Mouse (Mus musculus): ENCODE results near the gene Tsacc.
"Not testable (repeated sequence)": the region's sequence is repeated elsewhere in the genome, so short reads cannot be mapped to it uniquely, and the experiment has no call there.

Tsacc gene

DNA sequence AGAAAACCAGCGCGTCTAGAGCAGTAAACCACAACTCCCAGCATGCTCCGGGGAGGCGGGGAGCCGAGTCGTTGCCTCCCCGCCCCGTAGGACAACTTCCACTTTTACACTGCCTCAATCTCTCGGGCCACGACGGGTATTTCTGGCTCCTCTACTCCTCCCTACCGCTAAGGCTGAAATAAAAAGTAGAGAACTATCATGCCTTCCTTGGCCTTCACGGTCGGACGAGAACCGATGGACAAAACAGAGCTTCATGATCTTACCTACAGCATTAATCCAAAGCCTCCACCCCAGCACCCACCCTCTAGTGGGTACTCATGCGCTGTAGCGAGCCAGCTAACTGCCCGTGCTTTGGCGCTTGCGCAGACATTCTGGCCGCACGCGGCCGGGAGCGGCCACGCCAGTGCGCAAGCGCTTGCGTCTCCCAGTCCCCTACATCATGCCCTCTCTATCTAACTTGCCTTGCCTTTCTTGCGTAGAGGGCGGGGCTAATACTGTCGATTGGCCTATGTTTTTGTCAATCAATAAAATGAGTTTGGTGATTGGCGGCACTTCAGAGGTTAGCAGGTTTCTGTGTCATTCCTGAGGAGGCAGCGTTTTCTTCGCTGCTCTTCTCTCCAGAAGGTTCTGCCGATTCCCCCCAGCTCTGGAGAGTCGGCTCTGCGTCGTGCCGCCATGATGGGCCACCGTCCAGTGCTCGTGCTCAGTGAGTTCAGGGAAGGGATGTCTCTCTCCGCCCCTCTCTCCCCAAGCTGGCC is at the start of gene Tsacc, which contains the start of gene Cct3:
Gene Tsacc (minus strand): TSS at position 439 of the 758 bp plus-strand sequence.
Gene Cct3 (plus strand): TSS at position 556 of the 758 bp plus-strand sequence.
- peak; percentile 97 for DNase-seq (ENCODE audit: low read depth, low spot score)

DNA sequence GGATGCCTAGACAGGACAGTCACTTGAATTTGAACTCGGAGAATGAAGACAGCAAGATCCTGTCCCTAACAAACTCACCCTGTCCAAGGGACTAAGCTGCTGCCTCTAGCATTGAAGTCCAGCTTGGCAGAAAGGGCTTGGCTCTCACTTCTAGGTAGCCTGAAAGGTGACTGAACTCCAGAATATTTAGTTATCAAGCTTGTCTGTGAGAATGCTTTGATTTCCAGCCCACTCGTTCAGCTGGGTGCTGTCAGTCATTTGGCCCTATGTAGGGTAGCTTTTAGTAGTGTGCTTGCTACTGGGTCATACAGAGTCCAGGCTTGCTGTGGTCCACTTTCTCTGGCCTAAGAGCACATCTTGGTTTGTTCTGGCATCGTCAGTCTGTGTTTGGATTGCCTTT is 42.2 kb upstream of the Tsacc start:
- no peak for DNase-seq (ENCODE audit: low read depth, low spot score)

DNA sequence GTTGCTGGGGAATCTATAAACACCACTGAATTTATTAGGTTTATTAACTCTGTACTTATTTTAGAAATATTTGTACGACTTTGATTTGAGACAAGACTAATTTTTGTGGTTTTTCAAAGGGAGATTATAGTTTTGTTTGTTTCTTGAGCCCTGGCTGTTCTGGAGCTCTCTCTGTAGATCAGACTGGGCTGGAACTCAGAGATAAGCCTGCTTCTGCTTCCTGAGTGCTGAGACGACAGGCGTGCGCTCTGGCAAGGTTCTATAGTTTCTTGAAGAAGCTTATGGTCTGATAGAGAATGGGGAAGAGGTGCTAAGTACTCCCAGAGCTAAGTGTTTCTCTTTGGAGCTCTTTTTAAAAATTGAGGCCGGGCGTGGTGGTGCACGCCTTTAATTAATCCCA is 41.5 kb upstream of the Tsacc start:
- peak; percentile 66 for DNase-seq (ENCODE audit: low read depth, low spot score)

- DNase-seq (ENCODE audit: low read depth, low spot score): peak; percentile 53
Measured at GRCm38 (mm10) chr3:88337367-88338020, 40.7 kb upstream of the Tsacc start.

DNA sequence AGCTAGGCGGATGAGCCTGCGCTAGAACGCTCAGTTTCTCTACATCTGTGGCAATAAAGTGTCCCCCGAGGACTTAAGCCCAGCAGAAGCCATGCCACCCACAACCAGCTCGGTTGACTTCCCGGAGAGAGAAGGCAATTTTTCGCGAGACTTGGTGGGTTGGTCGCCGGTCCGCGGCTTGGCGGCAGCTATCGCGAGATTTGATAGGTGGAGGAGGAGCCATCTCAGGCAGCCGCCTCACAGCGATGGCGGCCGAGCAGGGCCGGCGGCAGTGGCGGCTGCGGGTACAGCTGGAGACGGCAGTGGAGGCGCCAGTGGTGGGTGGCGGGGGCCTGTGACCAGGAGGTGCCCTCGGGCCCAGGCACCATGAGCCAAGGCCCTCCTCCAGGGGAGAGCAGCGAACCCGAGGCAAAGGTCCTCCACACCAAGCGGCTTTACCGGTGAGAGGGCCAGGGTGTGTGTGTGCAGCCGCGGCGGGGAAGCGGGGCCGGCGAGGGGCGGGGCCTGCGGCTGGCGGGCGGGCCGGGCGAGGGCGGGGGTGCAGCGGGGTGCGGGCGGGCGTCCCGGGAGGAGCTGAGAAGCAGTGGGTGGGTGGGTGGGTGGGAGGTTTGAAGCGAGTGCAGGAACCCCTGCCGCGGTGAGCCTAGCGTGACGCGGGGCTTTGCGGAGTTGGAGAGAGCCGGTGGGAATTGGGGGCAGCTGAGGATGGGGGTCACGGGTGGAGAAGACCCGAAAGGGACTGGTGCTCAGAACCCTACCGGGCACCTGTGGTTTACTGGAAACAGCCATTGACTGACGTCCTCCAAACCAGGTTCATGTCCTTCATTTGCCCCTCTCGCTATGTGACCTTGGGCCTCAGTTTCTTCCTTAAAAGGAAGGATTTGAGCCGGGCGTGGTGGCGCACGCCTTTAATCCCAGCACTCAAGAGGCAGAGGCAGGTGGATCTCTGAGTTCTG is 39.5 kb upstream of the Tsacc start, which contains the start of the genes Tmem79 and Smg5:
Gene Tmem79 (minus strand): TSS at position 91 of the 956 bp plus-strand sequence.
Gene Smg5 (plus strand): TSS at position 203 of the 956 bp plus-strand sequence.
- DNase-seq (ENCODE audit: low read depth, low spot score): peak; percentile 94

DNA sequence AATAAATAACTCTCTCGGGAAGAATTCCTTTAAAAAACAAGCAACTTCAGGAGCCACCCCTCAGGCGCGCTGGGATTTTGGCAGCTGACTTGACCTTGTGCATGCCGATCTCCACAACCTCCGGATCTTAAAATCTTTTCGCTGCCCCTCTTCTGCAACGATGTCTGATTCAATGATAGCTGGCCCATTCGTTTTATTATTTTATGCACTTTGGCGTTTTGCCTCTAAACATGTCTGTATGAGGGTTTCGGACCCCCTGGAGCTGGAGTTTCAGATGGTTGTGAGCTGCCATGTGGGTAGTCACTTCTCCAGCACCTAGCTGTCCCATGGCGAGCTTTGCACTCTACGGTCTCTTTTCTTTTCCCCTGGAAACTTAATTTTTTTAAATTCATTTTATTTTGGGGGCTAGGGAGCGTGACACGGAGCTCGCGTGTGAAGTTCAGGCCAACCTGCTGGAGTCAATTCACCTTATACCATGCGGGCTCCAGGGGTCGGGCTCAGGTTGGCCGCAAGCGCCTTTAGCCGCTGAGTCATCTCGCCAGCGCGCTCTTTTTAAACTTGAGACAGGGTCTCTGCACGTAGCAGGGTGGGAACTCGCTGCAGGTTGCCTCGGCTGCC is 38.7 kb upstream of the Tsacc start:
- DNase-seq (ENCODE audit: low read depth, low spot score): no peak

- DNase-seq (ENCODE audit: low read depth, low spot score): no peak
Measured at GRCm38 (mm10) chr3:88334902-88335435, 38.2 kb upstream of the Tsacc start.

DNA sequence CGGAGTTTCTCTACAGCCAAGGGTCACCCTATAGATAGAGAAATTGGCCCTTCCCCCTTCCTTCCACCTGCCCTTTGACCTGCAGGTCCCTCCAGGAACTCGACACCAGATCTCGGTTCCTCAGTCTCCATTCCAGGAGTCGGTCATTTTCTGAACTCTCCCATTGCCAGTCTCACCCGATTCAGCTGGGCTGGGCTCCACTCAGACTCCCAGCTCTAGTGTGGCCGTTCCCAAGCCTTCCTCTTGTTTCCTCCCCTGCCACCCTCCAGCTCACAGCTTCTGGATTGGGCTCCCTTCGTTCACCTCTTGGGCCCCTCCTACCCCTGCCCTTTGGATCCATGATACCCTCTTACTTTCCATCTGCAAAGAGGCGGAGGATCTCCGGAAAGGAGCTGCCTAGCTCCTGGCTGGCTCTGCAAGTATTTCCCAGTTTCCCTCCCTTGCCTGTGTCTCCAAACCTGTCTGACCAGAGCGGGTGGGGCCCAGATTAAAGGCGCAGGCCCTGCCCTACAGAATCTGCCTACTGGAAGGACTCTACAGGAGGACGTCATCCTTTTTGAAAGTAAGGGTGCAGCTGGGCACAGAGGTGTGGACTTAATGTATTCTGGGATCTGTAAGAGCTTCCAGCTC is 37.3 kb upstream of the Tsacc start:
- DNase-seq (ENCODE audit: low read depth, low spot score): no peak

DNA sequence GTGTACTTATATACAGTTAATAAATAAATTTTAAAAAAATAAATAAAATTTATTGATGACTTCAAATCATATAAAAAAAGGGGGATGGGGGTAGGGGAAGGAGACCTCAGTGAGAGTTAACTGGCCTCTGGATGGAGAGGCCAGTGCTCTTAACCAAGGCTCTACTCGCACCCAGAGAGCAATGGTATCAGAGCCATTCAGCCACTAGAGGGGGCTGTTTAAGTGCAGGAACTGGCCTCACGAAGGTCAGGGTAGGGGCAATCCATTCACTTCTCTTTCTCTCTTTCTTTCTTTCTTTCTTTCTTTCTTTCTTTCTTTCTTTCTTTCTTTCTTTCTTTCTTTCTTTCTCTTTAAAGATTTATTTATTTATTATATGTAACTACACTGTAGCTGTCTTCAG is 34.5 kb upstream of the Tsacc start:
- DNase-seq (ENCODE audit: low read depth, low spot score): peak; percentile 64

DNA sequence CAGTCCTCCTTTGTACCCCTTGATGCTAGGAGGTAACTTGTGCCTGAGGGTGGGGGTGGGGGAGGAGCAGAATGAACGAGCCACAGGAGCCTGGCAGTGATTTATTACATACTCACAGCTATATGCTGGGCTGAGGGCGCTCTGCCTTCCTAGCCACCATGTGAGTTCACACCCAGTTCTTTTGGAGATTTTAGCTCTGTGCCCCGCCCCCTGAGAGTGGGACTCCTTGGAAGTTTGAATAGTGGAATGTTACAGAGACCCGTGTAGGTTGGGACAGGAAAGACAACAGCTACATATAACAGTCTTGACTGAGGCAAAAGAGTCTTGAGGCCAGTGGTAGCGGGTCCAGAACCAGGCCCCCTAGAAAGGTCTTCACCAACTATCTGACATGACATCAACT is 32.2 kb upstream of the Tsacc start:
- no peak for DNase-seq (ENCODE audit: low read depth, low spot score)

DNA sequence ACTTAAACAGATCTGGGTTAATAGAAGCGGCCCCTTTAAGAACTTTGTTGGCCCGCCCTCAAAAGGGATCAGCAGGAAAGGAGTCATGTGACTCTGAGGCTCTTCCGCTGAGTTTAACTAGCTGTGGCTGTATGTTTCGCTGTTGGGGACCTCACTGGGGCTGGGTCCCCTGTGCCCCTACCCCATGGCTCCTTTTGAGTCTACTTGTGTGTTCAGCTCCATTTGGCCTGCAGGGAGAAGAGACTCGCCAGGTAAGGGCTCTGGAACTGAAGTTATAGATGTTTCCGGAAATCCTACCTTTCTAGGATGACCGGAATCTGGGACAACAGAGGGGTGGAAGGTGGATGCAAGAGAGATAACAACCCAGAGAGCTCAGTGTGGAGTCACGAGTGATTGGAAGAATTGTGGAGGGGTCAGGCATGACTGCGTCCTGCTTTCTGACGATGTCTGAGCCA is 28.2 kb upstream of the Tsacc start, which contains the start of gene Glmp:
Gene Glmp (plus strand): TSS at position 73 of the 455 bp plus-strand sequence.
- DNase-seq (ENCODE audit: low read depth, low spot score): no peak

DNA sequence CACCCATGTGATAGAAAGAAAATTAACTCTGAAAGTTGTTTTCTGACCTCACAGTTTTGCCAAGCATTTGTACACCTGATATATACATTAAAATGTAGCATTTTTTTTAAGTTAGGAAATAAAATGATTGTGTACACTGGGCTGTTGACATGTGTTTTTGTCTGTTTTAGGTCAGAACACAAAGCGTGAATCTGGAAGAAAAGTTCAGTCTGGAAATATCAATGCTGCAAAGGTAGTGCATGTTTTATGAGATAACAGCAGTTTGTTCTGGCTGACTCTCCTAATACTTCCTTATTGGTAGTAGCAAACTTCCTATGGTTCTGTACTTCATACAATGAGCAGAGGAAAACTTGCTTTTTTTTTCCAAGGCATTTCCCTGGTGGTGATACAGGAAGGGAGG is 2.4 kb upstream of the Tsacc start:
- DNase-seq (ENCODE audit: low read depth, low spot score): no peak

DNA sequence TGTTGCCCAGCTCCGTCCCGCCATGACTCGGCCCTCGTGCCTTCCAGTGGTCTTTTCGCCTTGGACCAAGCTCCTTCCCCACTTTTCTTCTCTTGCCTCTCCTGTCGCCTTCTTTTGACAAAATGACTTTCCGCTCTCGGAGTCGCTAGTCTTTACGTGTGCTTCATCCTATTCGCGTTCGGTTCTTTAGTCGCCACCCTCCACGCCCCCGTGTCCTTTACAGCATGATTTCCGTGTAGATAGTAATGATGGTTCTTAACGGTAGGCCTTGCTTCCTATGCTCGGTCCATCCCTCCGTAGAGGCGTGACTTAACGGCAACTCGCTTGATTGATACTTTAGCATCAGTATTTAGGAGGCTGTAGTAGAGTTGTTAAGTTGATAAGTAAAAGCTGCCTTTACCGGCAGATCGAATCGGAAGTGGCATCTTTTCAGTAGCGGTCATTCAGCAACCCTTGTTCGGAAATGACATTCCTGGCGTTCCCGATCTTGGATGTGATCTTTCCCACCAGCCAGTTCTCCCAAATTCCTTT is 587 bp upstream of the Tsacc start:
- peak; percentile 45 for DNase-seq (ENCODE audit: low read depth, low spot score)

DNA sequence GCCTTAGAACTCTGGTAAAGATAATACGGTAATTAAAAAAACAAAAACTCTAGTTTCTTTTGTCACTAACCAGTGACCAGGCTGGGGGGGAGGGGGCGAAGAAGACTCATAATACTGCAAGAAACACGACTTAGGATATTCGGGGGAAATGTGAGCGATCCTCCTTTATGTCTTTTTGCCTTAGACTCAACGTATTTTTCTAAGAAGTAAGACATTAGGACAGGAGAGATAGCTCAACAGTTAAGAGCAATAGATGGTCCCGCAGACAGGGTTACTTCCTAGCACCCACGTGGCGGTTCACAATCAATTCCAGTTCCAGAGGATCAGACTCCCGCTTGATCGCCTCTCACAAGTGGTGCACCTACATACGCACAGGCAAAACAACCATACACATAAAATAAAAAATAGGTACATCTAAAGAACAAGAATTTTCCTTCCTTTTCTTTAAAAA is 664 bp downstream of the Tsacc start:
- DNase-seq (ENCODE audit: low read depth, low spot score): no peak

DNA sequence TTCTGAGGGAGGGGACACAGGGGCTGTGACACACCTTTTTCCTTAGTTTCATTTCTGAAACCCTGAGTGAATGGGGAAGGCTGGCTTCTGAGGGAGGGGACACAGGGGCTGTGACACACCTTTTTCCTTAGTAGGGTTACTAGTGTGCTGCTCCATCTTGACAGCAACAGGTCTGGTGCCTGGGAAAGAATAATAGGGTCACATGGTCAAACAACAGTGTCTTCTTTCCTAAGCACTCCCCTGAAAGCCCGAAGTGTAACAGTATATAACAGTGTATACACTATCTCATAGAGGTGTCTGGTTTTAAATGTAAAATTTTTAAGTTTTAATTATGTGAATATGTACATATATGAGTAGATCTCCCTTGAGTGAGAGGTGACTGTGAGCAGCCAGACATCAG is 1.5 kb downstream of the Tsacc start:
- DNase-seq (ENCODE audit: low read depth, low spot score): not testable (repeated sequence)

DNA sequence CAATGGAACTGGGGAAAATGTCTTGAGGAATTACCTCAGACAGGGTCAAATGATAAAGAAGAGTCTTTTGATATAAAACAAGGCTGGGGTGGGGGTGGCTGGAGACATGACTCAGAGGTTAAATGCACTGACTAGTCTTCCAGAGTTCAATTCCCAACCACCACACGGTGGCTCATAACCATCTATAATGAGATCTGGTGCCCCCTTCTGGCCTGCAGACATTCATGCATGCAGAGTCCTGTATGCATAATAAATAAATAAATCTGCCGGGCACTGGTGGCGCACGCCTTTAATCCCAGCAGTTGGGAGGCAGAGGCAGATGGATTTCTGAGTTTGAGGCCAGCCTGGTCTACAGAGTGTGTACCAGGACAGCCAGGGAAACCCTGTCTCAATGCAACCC is 4.8 kb downstream of the Tsacc start:
- DNase-seq (ENCODE audit: low read depth, low spot score): no peak

DNA sequence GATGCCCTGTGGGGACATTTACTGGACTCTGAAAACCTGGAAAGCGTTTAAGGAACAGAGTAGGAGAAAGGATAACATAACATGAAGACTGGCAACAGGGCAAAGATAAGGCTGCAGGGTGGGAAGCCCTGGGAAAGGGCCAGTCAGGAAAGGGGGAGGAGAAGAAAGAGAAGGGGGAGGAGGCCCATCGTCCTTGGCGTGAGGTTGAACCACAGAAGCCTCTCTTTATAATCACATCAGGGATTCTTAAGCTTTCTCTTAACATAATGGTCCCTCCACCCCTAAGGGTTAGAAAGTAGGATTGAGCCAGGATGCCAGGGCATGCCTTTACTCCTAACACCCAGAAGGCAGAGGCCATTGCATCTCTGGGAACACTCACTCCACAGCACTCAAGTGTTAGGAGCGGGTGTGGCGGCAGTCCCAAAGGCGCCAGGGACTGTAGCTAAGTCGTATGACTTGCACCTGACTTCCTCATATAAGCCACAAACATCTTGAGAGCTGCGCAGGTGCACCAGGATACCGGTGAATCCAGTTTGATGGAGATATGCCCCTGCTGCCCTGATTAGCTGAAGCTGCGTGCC is 8.6 kb downstream of the Tsacc start:
- not testable (repeated sequence) for DNase-seq (ENCODE audit: low read depth, low spot score)

DNA sequence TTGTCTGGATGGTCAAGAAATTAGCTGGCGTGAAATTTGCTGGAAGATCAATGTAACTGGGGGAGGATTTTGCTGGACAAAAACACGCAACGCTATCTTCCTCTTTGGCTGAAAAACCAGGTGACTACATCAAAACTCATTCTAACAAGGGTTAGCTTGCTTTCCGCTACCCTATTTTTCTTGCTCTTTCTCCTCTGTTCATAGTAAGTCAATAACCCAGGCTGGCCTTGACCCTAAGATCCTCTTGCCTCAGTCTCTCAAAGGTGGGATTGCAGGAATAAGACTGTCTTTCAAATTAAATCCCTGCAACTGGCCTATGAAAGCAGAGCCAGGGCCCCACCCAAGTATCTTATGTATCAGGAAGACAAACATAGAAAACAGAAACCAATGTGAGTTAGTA is 9.7 kb downstream of the Tsacc start, which contains the start of gene Gm38392:
Gene Gm38392 (minus strand): TSS at position 101 of the 400 bp plus-strand sequence.
- no peak for DNase-seq (ENCODE audit: low read depth, low spot score)

DNA sequence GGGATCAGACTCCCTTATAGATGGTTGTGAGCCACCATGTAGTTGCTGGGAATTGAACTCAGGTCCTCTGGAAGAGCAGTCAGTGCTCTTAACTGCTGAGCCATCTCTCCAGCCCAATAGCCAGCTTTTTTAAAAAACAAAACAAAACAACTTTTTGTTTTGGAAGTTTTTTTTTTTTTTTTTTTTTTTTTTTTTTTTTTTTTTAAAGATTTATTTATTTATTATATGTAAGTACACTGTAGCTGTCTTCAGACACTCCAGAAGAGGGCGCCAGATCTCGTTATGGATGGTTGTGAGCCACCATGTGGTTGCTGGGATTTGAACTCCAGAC is 11.3 kb downstream of the Tsacc start:
- not testable (repeated sequence) for DNase-seq (ENCODE audit: low read depth, low spot score)
